Mouse (Mus musculus): Measurements from ENCODE around the gene Palld.

The Palld gene

DNA sequence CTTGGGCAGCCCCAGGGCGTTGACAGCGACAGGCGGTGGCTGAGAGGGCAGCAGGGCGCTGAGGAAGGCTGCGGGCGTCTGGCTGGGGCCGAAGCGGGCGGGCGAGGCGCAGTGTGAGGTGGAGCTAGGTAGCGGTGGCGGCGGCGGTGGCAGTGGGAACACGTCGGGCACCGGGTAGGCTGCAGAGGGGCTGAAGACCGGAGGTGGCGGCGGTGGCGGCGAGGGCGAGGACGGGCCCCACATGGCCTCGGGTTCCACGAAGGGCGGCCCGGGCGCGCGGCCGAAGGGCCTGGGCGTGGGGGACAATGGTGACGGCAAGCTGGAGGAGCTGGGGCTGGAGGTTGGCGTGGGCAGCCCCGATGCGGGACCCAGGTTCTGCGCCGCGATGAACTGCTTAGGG, 352.9 kb downstream of the Palld start:
- peak in 1 of 2 experiments; percentile 43 for DNase-seq

DNA sequence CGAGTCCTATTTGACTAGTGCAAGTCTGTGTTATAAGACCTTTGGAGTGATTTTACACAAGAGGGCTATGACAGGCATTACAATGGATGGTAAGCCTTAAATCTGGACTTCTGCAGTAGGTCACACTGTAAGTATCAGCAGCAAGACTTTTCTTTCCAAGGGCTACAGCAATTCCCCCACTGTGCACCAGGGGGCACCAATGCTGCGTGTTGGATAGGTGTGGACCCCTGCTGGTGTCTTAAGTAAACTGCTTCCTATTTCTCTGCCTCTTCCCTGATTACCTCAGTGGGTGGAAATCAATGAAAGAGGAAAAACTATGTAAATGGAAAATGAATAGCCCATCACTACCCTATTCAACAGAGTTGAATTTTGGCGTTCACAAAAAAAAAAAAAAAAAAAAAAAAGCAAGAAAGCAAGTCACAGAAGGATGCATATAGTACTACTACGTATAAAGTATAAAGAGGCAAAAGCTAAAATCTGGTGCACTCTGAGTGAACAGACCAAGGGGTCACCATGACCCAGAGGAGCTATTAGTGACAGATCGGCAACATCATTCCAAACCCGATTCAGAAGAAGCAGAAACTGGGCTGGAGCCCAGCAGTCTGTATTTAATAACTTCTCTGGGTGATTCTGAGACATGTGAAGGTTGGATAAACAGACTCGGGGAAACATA, 362.5 kb downstream of the Palld start:
- DNase-seq, result peak; percentile 84 to 90

GRCm38 (mm10) chr8:61537471-61537870, 365.0 kb downstream of the Palld start:
- DNase-seq, result no peak

GRCm38 (mm10) chr8:61535472-61535871, 367.0 kb downstream of the Palld start:
- DNase-seq, result peak in 1 of 2 experiments; percentile 30

DNA sequence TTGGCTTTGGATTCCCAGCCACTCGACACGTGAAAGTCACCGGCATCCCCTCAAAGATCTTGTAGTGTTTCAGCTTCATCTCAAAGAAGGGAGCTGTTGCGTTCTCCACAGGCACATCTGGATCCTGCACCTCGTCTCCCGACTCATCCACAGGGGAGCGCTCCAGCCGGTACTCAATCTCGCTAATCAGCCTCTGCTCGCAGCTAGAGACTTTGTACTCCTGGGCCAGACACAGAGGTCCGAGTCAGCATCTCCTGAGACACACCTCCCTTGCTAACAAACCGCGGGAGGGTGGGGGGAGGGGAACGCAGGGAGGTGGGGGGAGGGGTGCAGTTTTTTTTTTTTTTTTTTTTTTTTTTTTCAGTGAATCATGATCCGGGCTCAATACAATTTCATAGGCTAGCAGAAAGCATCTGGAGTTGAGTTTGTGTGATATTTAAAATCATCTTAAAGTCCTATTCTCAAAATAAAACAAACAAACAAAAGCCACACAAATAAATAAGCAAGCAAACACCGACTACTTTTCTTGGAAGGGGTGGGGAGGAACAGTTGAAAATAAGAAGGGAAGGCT, 369.0 kb downstream of the Palld start:
- DNase-seq, result peak; percentile 52 to 81

DNA sequence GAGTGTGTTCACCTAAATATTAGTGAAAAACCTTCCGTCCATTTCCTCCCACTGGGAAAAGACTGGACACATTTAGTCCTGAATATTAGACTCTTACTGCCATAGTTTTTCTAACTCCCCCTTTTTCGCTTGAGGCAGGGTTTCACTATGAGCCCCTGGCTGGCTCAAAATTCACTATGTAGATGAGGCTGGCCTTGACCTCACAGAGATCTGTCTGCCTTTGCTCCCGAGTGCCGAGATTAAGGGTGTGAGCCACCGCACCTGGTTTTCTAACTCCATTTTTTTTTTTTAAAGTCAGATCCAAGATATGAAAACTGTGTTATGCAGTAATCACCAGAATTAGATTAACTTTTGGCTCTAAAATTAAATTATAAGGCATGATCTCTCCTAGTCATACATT, 369.7 kb downstream of the Palld start:
- no peak for DNase-seq

DNA sequence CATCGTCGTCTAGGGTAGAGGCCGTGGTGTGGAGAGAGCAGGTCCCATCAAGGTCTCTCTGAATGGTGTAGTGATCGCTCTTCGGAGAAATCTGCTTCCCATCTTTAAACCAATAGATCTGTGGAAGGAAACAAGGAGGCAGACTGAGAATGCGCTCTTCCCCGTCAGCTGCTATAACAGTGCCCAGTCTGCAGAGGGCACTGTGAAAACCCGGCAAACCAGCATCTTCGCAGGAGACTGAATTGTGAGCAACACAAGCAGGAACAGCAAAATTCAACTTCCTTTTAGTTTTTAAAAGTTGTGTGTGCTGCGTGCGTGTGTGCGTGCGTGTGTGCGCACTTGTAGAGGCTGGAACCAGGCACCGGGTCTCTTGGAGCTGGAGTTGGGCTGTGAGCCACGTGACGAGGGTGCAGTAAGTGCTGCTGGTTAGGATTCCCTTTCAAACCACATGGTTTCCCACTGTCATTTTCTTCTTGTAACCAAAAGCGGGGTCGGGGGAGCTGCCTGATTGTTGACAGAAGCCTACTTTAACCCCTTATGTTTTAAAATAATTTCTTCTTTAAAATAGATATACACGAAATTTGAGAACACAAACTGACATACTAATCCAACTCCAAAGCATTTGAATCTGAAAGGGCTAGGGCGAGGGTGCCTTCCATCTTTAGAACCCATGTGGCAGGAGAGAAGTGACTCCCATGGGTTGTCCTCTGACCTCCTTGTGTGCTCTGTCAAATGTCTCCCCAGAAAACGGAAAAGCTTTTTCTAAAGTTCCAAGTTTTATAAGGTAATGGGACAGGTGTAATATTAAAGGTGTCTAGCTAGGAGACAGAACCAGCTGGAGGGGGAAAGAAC, 370.3 kb downstream of the Palld start:
- no peak for DNase-seq

DNA sequence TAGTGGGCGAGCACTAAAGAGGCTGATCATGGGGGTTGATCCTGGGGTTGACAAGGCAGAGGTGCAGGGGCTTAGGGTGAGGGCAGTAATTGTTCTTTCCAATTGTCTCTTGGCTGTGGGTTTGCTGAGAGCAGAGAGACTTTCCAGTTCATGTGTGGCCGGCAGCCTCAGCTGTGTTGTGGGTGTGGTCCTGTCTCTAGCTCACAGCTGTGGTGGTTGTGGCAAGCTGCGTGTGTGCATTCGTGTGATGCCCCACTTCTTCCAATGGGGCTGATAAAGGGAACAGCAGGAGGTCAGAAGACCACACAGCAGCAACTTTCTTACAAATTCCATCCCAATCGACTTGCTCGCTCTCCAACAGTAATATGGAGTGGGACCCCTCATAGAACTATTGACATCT, 373.8 kb downstream of the Palld start:
- no peak for DNase-seq

GRCm38 (mm10) chr8:61528197-61528596, 374.3 kb downstream of the Palld start:
- DNase-seq, result no peak

GRCm38 (mm10) chr8:61527037-61527436, 375.5 kb downstream of the Palld start:
- DNase-seq, result no peak

DNA sequence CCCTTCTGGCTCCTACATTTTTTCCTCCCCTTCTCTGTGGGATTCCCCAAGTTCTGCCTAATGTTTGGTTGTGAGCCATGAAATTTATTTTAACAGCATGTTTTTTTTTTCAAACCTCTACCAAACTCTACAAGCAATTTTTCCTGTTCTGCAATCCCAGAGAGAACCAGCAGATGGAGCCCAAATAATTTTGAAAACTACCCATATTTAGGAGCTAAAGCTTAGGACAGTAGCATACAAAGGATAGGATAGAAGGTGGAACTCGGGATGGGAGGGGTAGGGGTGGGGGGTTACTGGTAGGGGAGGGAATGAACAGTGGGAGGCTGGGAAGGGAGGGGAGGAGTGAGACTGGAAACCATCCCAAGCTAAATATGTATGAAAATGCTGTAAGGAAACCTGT, 380.4 kb downstream of the Palld start:
- DNase-seq, result peak in 1 of 2 experiments; percentile 47

DNA sequence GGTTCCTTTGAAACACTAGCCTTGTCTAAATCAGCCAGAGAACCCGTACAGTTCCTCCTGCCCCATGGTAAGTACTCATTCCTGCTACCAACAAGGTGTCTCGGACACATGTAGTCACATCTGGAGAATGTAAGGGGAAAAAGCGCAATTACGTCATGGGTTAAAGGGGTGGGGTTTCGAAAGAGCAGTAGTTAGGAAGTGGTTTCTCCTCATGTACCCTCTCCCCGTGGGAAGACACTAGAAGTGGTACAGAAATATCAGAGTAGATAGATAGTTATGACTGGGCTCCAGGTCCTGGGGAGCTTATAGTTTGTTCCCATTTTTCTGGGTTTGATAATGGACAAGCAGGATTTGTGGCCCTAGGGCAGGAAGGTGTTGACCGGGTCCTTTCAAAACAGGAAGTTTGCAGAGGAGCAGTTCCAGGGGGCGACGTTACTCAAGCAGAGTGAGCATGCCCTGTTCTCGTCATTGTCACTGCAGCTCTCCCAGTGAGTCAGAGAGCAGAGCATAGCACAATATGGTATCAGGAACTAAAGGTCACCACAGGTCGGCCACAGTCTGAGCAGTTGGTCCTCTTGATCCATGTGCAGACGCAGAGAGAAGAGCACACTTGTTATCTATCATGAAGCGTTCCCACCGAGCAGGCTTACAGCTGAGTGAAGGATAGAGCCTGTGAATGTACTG, 384.8 kb downstream of the Palld start:
- DNase-seq, result peak; percentile 16 to 53

DNA sequence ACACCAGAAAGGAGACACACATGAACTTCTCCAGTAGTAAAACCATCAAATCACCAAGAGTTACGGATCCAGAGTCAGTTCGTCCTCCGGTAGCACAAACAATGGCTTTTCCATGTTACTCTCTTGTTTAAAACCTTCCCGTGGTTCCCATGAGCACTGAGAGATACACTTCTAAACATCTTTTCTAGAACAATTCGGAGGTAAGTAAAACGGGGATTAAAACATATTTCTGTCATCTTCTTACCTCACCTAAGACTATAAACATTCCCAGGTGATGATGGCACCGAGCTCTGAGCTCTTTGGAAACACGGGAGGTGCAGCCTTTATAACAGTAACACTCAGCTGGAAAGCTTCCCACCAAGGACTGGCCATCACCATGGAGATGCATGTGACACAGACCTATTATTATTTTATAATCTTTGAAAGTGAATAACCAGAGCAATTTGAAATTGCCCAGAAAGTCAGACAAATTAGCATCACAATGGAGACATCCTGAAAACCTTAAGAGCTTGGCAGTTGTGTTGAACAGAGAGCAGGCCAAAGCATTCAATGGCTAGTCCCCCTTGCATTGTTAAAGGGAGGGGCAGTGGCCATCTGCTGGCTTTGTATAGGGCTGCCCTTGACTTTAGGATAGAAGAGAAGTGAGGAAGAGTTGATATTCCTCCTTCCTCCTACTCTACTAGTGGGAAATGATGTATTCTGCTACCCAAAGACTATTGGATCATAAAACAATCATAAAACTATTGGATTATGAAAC, 385.6 kb downstream of the Palld start:
- DNase-seq, result no peak

- peak; percentile 77 to 86 for DNase-seq
Observed at GRCm38 (mm10) chr8:61515931-61516744, 386.4 kb downstream of the Palld start.

DNA sequence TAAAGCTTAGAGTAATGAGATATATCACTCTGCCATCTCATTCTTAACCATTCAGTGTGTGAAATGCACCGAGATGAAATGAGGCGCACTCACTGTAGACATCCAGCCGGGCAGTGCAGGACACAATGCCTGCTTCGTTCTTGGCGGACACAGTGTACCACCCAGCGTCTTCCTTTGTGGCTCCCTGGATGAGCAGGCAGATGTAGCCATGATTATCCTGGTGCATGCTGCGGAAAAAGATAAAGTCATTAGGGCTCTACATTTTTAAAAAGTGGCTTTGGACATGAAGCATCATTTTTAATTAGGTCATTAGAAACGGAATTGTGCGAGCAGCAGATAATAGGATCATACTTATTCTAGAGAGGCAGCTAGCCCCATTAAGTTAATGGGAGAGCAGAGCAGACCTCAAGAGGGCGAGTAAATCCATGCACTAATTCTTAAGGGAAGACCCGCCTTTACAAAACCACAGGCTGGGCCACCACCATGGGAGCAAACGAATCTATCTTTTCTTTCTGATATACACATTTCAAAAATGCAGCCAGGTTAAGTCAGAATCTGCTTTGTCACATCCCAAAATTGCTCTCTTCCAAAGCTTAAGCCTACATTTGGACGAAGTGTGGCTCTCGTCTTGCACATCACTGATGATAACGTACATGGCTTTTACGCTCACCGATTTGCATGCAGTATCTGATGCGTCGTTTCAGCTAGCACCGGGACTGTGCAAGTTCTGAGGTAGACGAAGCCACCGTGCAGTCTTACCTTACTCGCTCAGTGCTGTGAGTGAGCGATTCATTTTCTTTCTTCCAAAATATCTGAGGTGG, 387.2 kb downstream of the Palld start:
- DNase-seq, result no peak

DNA sequence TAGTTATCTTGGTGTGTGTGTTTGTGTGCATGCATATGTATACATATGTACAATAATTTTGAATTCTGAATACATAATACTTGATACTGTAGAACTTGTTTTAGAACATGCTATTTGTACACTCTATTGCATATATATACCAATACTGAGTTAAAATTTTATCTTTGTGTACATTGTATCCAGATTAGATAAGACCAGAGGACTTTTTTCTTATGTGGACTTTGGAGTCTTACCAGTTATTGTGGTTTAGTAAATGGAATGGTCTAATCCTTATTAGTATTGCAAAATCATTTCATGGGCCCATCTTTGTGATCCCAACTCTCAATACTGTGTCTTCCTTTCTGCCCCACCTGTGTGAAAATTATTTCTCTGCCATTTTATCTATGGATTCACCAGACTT, 400.2 kb downstream of the Palld start:
- no peak for DNase-seq

DNA sequence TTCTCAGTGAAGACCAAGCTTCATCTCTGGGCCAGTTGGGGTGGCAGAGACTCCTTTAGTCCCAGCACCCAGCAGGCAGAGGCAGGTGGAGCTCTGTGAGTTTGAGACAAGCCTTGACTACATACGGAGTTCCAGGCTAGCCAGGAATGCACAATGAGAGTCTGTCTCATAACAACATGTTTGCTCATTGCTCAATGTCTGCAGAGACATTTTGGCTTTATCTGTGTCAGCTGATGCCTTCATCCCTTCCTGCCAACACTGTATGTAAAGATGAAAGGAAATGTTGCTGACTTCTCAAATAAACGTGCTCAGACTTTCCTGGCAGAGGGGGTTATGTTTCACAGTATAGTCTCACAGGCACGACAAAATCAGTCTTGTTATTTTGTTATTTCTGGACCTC, 401.6 kb downstream of the Palld start:
- no peak for DNase-seq

- DNase-seq, result peak in 1 of 2 experiments; percentile 61
Observed at GRCm38 (mm10) chr8:61499035-61499434, 403.5 kb downstream of the Palld start.

DNA sequence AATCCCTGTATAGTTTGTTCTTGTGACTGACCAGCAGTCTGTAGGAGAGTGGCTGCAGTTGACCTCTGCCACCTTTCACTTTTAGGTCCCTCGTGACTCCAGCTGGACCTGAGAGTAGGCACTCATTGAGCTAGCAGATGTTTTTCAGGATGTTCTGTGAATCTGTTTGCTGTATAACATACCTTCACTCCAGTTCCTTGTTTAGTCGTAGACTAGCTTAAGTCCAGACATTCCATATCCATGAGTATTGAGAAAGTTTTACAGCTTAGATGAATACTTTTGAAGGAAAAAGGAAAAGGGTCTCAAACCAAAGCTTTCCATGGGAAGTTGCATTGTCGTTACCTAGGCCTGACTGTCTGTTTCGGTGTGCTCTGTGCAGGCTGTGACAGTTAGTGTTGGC, 405.4 kb downstream of the Palld start:
- no peak for DNase-seq

- no peak for DNase-seq
Observed at GRCm38 (mm10) chr8:61488631-61489030, 413.9 kb downstream of the Palld start.

Measured in kidney, postnatal 25 days (tissue).